Mouse (Mus musculus) left cerebral cortex, postnatal 14 days (tissue): Measurements from ENCODE around the gene Gm17190. TPM values are rescaled to one million over a fixed set of nuclear protein-coding genes. Genes with fewer than 3 reads are reported as not detected.

Experiments
- total RNA-seq, 2 experiments: library from RNA; stranded (reverse); gene quantifications; 2 replicates each; pipeline ENCODE4 v1.2.3; 2021

The Gm17190 gene
- total RNA-seq, 2 experiments from 2014 or later, result not detected

Other genes starting within 250 kb of the Gm17190 start
- gene Iqgap2, start 190.1 kb upstream of the Gm17190 start, total RNA-seq, result 10 to 100 TPM; 15.9 to 17.2 TPM
- 10 to 100 TPM; 26.0 to 29.1 TPM for gene Gm20075, start 678 bp upstream of the Gm17190 start, total RNA-seq
- gene Sv2c, start 50.5 kb downstream of the Gm17190 start, total RNA-seq, result 10 to 100 TPM; 25.9 to 29.4 TPM